Mouse (Mus musculus) lung, postnatal 0 days (tissue): ENCODE results near the gene Pgpep1.

Source experiments
- CTCF ChIP-seq: IDR thresholded peaks from 2 replicates; pipeline ENCODE4 v1.5.1; 2016; ENCODE audit warnings: antibody characterized with exemption, mild to moderate bottlenecking
- EP300 ChIP-seq: IDR thresholded peaks from 2 replicates; pipeline ENCODE4 v1.6.1; 2016; ENCODE audit warnings: antibody characterized with exemption, mild to moderate bottlenecking, control low read depth

GRCm38 (mm10) chr8:70659604-70660272 is 450 bp downstream of the Pgpep1 start:
- no peak for TF ChIP-seq CTCF
- no peak for TF ChIP-seq EP300
